Mouse (Mus musculus) liver, postnatal 0 days (tissue): ENCODE results near the gene Ces4a.

Source experiments
- CTCF ChIP-seq: sonication (generic); IDR thresholded peaks from 2 replicates; pipeline ENCODE4 v1.5.1; 2016; ENCODE audit warnings: antibody characterized with exemption, low read depth
- EP300 ChIP-seq: IDR thresholded peaks from 2 replicates; pipeline ENCODE4 v1.6.1; 2016; ENCODE audit warnings: antibody characterized with exemption, low read depth, mild to moderate bottlenecking

DNA sequence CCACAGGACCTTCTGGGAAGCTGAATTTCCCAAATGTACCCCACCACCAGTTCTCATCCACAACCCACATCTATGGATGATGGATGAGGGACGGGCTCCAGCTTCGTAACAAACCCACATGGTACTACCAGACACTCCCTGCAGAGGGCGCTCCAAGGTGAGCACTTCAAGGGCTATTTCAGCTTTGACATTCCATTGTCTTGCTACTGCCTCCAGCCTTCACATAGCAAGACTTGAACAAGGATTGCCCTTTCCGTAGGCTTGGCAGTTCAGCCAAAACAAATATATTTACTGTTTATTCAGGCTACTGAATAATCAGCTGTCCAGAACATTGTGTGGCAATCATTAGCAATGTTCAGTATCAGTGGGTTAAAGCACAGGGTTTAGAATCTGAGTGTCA, 6.8 kb downstream of the Ces4a start:
- TF ChIP-seq CTCF, result peak; percentile 92
- TF ChIP-seq EP300, result peak; percentile 60
